Mouse (Mus musculus) heart, adult 18-20 months (tissue): ENCODE results near the gene Ccdc191. TPM values are rescaled to one million over a fixed set of nuclear protein-coding genes. Genes with fewer than 3 reads are reported as not detected.

Experiments used
- DNase-seq, 2 experiments: peaks; one replicate each; pipeline ENCODE4 v3.0.0; 2021 to 2022; ENCODE audit warnings: mixed read lengths in 1 of 2
- microRNA-seq, 2 experiments: library from miRNA; unstranded; fragments of <30 nt; microRNA quantifications; one replicate each; pipeline ENCODE4 v1.2.0; 2022
- total RNA-seq, 2 experiments: library from RNA; stranded (reverse); gene quantifications; 2 replicates each; pipeline ENCODE4 v1.2.3; 2021

Ccdc191 gene
- total RNA-seq, 2 experiments from 2014 or later, result 1.7 to 2.4 TPM

GRCm38 (mm10) chr16:43980110-43980609 is 90.6 kb downstream of the Ccdc191 start:
- DNase-seq, result peak in 1 of 2 experiments; percentile 25

DNA sequence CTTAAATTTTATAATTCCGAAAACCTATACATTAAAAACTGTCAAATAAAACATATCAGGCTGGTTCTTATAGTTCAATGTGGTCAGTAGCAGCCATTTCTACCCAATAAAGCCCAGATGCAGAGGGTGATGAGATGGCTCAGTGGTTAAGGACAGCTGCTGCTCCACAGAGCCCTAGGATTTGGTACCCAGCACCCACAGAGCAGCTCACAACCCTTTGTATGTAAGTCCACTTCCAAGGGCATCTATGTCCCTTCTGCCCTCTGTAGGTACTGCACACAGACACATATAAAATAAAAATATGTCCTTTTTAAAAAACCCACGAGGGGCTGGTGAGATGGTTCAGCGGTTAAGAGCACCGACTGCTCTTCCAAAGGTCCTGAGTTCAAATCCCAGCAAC is 96.7 kb downstream of the Ccdc191 start:
- no peak for DNase-seq

- DNase-seq, result no peak
Observed at GRCm38 (mm10) chr16:43994623-43995022, 105.0 kb downstream of the Ccdc191 start.

DNA sequence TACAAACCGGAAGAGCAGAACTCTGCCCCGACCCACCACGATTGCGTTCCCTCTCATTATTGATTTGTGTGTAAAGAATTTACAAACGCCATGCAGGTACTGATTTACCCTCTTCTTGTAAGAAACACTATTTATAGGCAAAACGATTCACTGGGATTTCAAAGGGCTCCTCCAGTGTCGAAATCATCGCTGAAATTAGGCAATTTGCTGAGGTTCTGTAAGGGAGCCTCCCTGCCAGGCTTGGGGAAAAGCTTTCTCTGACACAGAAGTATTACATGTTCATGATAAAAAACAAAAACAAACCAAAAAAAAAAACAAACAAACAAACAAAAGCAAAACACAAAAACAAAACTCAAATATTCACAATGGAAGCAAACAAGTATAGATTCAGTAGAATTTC is 109.5 kb downstream of the Ccdc191 start:
- DNase-seq, result no peak

- no peak for DNase-seq
Observed at GRCm38 (mm10) chr16:43999541-43999940, 109.9 kb downstream of the Ccdc191 start.

- no peak for DNase-seq
Observed at GRCm38 (mm10) chr16:44002086-44002485, 112.5 kb downstream of the Ccdc191 start.

DNA sequence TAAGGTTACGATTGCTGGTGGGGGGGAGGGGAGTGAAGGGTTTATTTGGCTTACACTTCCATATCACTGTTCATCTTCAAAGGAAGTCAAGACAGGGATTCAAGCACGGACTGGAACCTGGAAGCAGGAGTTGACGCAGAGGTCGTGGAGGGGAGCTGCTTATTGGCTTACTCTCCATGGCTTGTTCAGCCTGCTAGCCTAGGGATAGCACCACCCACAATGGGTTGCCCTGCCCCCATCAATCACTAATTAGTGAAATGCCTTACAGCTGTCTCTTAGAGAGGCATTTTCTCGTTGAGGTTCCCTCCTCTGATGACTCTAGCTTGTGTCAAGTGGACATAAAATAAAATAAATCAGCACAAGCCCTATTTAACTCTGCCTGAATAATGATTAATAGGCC is 121.4 kb downstream of the Ccdc191 start:
- DNase-seq, result no peak

Small RNAs within 50 kb of the gene (microRNA-seq; reads per million reads assigned to microRNA genes)
- 0 reads per million in 2 experiments for gene Mir3470b

Other genes starting within 250 kb of the Ccdc191 start
- not detected for gene Tigit, start 225.7 kb upstream of the Ccdc191 start, total RNA-seq
- not detected for gene Drd3, start 135.8 kb upstream of the Ccdc191 start, total RNA-seq
- gene Qtrt2, start 37.0 kb downstream of the Ccdc191 start, total RNA-seq, result 10 to 100 TPM in 1 of 2 experiments, 1 to 10 TPM in 1; 9.9 to 13.0 TPM
- under 1 TPM; 0.27 to 0.95 TPM for gene Zdhhc23, start 90.0 kb downstream of the Ccdc191 start, total RNA-seq
- gene Gramd1c, start 173.5 kb downstream of the Ccdc191 start, total RNA-seq, result under 1 TPM; 0.30 to 0.69 TPM
- 10 to 100 TPM; 24.7 to 27.8 TPM for gene Atp6v1a, start 249.9 kb downstream of the Ccdc191 start, total RNA-seq